Mouse (Mus musculus) spleen, adult 18-20 months (tissue): ENCODE measurements at regions not wholly inside any gene's neighbourhood (a gene's known extent, or its start where the extent isn't known, plus 50 kb on each side); places are given as distances from the start of the nearest gene placed in this dataset.

ENCODE experiments used
- DNase-seq, 2 experiments: peaks; one replicate each; pipeline ENCODE4 v3.0.0; 2022; ENCODE audit warnings: mixed read lengths in 2 of 2

DNA sequence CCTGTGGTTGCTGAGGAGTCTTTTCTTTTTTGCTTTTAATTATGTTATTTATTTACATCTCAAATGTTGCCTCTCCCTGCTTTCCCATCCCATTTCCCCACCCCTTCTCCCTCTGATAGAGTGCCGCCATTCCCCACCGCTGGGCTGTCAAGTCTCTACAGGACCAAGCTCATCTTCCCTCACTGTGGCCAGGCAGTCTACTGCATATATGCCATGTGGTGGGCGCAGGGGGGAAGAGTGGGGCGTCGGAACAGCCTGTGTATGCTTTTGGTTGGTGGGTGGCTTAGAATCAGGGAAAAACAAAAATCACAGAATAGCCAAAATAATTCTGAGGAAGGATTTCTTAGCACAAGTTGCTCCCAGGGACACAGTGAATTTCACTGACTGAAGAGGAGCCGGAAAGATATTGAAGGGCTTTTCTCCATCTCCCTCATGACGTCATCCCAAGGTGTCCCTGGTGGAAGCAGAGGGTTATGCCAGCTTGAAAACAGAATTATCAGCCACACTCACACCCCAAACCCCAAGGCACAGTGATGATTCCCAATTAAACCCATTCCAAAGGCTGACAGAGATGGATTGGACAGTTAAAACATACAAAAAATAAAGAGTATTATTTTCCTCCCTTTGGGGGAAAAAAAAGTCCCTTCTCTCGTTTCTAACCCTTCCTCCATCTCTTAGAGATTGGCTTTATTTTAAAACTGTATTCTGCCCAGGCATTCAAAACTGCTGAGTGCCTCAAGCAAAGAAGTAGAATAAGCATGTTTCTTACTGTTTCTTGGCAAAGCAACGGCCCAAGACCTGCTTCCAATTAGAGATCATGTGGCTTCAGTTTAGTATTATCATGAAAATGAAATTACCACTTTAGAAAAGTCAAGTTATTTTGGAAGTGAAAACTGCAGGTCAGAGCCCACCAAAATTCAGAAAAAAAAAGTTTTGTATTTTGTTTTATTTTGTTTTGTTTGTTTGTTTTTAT, 232.0 kb downstream of the Clic5 start:
- DNase-seq, result no peak

DNA sequence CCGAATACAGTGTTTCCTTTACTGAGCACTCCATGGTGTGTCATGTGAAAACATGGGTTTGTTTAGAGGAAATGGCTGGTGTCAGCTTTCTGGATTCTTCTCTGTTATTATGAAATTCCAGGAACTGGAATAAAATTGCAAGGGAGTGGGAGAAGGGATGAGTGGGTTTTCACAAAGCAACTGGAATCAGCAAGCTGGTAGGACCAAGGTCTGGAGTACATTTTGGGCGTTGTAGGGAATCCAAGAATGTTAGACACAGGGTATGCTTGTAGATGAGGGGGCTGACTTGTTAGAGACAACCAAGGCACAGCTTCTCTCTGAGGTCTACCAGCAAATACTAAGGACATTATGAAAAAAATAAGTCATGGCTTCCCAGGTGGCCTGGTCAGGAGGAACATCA, 233.8 kb downstream of the Clic5 start:
- DNase-seq, result no peak

DNA sequence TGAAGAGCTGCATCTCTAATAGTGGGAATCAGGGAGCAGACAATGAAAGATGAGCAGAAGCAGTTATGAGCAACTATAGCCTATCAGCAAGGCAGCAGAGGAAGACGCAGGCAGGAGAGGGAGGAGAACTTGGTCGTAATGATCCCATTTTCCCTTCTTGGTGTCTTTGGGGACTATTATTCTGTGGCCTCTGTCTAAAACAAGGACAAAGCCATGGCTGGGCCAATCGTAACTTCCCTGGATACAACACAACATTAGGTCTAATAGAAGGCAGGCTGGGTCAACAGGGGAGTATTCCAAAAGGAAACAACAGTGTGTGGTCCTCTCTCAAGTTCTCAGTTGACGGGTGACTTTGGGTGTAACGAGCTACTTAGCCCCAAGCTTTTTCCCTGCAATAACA, 234.5 kb downstream of the Clic5 start:
- no peak for DNase-seq

DNA sequence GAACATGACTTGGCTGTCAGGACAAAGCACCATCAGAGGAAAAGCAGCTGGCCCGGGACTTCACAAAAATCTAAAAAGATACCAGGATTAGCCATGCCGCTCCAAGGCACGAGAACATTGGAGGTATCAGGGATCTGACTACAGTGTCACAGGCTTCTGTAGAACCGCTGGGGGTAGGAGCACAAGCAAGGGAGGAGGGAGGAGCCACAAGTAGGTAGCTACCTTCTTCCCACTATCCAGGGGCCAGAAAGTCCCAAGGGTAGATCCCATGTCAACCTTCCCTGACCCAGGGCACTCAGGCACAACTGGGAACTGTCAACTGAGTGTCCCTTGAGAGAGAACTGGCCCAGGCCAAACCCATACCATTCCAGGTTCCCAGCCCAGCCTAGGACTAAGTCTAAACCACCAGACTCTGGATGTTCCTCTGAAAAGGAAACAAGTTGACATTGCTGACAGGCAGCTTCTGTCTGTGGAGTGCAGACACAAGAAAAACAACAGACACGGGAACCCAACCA, 235.1 kb downstream of the Clic5 start:
- no peak for DNase-seq

DNA sequence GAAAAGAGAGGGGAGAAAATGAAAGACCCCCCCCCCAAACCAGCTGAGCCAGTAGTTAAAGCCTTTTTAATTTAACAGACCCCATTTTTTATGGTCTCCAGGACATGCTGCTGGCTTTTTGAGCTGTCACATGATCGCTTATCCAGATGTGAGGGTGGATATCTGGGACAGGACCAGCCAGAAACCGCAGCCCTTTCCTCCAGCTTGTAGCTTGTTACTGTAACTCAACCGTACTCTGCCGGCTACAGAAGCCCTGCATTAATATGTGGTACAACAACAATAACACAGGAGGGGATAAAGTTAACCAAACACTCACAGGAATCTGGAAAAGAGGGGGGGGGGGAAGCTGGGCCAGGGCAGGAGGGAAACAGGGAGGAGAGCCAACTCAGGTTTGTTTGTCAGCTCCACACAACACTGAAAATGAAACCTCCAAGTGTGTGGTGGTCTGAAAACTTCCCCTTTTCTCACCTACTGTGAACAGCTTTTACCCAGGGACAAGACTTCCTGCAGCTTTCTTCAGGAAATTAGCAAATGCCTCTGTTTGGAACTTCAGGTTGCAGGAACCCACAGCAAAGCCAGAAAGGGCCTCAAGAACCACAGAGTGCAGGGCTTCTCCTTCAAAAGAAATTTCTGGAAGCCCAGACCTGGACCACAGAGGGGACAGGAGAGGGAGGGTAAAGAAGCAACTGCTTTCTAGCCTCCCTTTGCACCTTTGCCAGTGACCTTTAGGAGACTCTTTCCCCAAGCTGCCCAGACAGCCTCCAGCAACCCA, 244.3 kb downstream of the Clic5 start:
- DNase-seq, result peak in 1 of 2 experiments; percentile 15

DNA sequence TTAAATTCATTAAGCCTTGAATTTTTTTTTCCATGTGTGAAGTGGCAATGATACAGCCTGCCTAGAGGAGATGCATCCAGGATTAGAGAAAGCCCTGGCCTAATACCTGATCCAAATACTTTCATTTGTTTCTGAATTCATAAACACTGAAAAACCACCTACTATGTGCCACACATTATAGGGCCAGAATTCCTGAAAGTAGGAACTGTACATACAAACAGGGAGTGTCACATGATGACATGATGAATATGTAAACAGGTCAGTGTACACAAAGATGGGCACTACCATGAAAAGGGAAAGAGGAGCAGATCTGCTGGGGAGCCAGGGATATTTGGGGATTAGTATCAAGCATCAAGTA, 244.9 kb downstream of the Clic5 start:
- no peak for DNase-seq

DNA sequence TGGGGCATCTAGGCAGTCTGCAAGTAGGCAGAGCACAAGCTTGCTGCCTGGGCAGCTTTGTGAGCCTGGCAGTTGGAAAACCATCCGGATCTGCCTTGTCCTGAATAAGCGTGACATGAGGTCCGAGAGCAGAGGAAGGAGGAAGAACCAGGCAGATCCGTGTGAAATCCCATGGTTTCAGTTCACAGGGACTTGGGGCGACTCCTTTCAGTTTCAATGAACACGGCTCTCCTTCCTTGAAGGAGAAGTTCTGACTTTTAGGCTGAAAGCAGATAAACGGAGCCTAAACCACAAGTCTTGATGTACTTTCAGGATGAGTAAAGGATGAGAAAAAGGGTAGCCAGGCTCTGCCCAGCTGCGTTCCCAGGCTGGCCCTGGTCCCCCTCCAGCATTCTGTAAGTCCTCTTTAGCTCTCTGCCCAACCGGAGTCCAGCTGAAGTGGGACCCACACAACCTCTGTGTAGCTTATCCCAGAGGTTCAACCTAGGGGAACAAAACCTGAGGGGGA, 248.2 kb downstream of the Clic5 start:
- DNase-seq, result no peak

DNA sequence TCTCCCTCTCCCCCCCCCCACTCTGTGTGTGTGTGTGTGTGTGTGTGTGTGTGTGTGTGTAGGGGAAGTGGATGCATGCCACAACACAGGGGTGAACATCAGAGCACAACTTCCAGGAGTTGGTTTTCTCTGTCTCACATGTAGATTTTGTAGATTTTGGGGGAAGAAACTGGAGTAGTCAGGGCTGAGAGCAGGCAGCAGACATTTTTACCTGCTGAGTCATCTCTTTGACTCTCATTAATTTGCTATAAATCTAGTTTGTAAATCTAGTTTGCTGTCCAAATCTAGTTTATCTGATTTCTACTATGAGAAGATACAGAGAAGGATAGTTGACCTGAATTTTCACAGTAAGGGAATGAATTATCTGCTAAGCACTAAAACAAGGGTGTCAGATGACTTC, 250.1 kb downstream of the Clic5 start:
- no peak for DNase-seq

DNA sequence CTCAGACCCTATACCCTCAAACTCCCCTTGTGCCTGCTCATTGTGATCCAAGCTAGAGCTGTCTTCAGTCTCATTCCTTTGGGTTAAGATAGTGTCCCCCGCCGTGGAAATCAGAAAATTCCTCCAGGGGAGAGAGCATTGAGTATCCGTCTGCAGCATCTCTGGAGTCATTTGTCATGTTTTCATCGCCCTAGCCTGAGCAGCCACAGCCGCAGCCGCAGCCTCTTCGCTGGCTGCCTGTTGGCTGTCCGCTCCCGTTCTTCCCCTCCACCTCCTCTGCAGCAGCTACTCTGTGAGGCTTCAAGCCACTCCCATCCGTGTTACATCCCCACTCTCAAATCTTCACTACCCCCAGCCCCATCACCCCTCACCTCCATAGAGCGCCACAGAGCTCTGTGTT, 255.1 kb downstream of the Clic5 start:
- no peak for DNase-seq

DNA sequence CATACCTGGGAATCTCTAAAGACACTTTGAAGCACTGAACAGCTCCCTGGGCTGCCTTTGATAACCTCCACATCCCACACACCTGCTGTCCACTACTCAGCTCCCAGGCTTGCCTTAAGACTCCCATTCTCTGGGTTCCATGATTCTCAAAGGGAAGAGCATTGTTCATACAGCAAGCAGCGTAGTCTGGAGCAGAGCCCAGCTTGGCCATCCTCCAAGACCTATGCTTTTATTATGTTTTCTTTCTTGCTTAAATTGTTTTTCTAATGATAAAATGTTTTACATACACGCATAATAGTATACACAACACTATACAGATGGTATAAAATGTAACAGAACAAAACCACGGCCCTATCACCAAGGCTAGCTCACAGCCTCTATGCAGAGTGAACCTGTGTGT, 257.0 kb downstream of the Clic5 start:
- DNase-seq, result no peak
